Mouse (Mus musculus): ENCODE data around the gene Mfap4.

DNA sequence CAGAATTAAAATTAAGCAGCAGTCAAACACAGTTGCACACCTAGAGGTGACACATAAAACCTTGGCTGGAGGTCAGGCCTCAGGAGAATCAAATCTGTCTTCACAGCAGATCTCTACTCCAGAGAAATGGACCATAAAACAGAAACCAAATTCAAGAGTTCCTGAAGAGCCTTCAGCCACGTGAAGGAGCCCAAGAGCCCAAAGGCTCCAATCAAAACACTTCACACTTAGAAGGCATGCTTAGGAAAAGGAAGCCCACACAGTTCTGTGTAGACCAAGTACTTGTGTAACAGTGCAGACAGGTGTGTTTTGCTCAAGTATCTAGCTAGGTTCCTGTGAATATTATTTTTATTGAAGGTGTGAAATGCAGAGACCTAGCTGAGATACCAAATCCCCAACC is 50.3 kb downstream of the Mfap4 start:
- TF ChIP-seq CTCF (IDR thresholded peaks at IDR 0.05; ENCODE audit: control insufficient read depth, insufficient read depth, insufficient read length): no peak
- TF ChIP-seq USF1 (IDR thresholded peaks at IDR 0.05; ENCODE audit: low read depth): no peak
